Mouse (Mus musculus) heart, embryonic 12.5 days (tissue): Measurements from ENCODE around the gene Trim38. TPM values are rescaled to one million over a fixed set of nuclear protein-coding genes. Genes with fewer than 3 reads are reported as not detected.
"Not testable (repeated sequence)": the region's sequence is repeated elsewhere in the genome, so short reads cannot be mapped to it uniquely, and the experiment has no call there.

Experiments used
- ATAC-seq: fragments of 200-750 bp; cut with Nextera tagmentation; 2 replicates; pipeline ENCODE4 v1.8.0; 2017; ENCODE audit warnings: moderate TSS enrichment, moderate library complexity; ENCODE audit not compliant: insufficient number of reproducible peaks, low FRiP score
- H3K27ac ChIP-seq: fragments of 300-500 bp; sonication (generic); 2 replicates; pipeline ENCODE4 v1.5.1; 2016; ENCODE audit warnings: mild to moderate bottlenecking, moderate library complexity; ENCODE audit not compliant: poor library complexity, severe bottlenecking
- H3K27me3 ChIP-seq: fragments of 300-500 bp; sonication (generic); replicated peaks from 2 replicates; pipeline ENCODE4 v1.6.1; 2016; ENCODE audit warnings: mild to moderate bottlenecking, moderate library complexity
- H3K36me3 ChIP-seq: fragments of 300-500 bp; sonication (generic); 2 replicates; pipeline ENCODE4 v1.6.1; 2016; ENCODE audit warnings: mild to moderate bottlenecking, moderate library complexity
- H3K4me1 ChIP-seq: fragments of 300-500 bp; sonication (generic); replicated peaks from 2 replicates; pipeline ENCODE4 v1.6.1; 2016; ENCODE audit warnings: mild to moderate bottlenecking
- H3K4me2 ChIP-seq: fragments of 300-500 bp; sonication (generic); 2 replicates; pipeline ENCODE4 v1.6.1; 2016; ENCODE audit warnings: mild to moderate bottlenecking, moderate library complexity
- H3K4me3 ChIP-seq: fragments of 300-500 bp; sonication (generic); 2 replicates; pipeline ENCODE4 v1.5.1; 2016; ENCODE audit warnings: mild to moderate bottlenecking
- H3K9ac ChIP-seq: fragments of 300-500 bp; sonication (generic); 2 replicates; pipeline ENCODE4 v1.6.1; 2016; ENCODE audit warnings: mild to moderate bottlenecking, moderate library complexity
- H3K9me3 ChIP-seq: fragments of 300-500 bp; sonication (generic); replicated peaks from 2 replicates; pipeline ENCODE4 v1.6.1; 2016; ENCODE audit warnings: mild to moderate bottlenecking, moderate library complexity
- WGBS: fragments of 180-500 bp; shearing (Covaris S2); methylation state at CpG from one replicate; pipeline ENCODE4 v1.1.7; 2016; 5-methylcytosine and 5-hydroxymethylcytosine counted together
- polyA plus RNA-seq: library from polyadenylated mRNA; unstranded; fragments of >200 nt; fragmentation: Nextera tagmentation; extraction: Ambion mirVana; gene quantifications from 2 replicates; pipeline ENCODE4 v1.2.1, GENCODE M21; 2016

Gene Trim38
- polyA plus RNA-seq, 1 experiment from 2014 or later = not detected

GRCm38 (mm10) chr13:23746201-23747080 lies 23.3 kb upstream of the Trim38 start, which contains the start of gene Hist1h2bb:
Gene Hist1h2bb (plus strand): TSS chr13:23746734.
- not testable (repeated sequence) for H3K36me3 ChIP-seq, H3K27me3 ChIP-seq, H3K9me3 ChIP-seq
- Histone ChIP-seq H3K4me2 (peak within 1 kb of the TSS; percentile 65), H3K4me1 (peaks cover 16% of the 10 kb centered on the region), H3K27ac (peak within 1 kb of the TSS; percentile 100), H3K9ac (peak within 1 kb of the TSS; percentile 75), H3K4me3 (peak within 1 kb of the TSS; percentile 52)
- WGBS = under 1% methylated on average over 44 of the region's 58 CpGs
- ATAC-seq = peak; percentile 90

DNA sequence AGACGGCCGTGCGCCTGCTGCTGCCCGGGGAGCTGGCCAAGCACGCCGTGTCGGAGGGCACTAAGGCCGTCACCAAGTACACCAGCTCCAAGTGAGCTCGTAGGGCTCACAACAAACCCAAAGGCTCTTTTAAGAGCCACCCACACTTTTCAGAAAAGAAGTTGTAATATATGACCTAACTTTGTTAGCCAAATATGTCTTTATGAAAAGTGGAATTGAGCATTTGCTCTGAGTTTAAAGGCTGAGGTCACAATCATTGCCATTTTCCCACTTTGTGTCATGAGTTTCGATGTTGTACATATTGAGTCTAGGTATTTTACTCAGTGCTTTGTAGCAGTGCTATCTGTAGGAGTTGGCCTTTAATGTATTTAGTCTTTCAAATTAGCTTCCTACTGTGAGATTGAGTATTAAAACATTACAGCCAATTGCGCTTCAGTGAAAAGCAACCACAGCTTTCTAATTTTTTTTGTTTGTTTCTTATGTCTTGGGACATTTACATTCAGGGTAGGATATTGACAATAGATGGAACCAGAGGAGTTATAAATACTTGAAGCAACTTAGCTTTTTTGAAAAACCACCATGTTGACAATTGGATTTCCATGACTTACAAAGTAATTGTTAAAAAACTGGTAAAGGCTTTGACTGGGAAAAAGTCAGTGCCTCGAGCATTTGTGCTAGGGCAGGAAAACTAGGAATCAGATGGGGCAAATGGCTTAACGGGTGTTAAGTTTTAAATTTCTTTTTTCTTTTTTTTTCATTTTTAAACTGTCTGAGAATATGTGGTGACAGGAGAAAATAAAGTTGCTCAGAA lies 22.4 kb upstream of the Trim38 start:
- no peak for ATAC-seq

DNA sequence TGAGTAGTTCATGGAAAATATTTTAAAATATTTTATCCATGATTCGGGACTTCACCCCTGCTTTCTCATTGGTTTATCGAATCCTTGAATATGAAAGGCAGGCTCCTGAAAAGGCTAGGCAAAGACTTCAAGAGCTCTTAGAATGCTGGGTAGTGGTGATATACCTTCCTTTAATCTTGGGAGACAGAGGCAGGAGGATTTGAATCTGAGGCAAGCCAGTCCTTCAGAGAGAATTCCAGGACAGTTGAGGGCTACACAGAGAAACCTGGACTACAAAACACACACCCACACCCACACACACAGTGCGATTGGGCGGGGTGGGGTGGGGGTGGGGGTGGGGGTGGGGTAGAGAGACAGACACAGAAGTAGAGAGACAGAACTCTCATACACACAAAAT lies 21.8 kb upstream of the Trim38 start:
- no peaks in the 10 kb centered on the region for H3K9me3 ChIP-seq
- peak overlapping the region; percentile 100 for H3K27ac ChIP-seq
- H3K9ac ChIP-seq = 0 out of 2 replicates have a peak overlapping the region, but pooled peaks have one; percentile 25
- no peak for ATAC-seq
- H3K36me3 ChIP-seq = no peaks in the 10 kb centered on the region
- H3K4me2 ChIP-seq = peak overlapping the region; percentile 46
- WGBS = 10% methylated on average over 4 of the region's 4 CpGs
- H3K4me1 ChIP-seq = peaks cover 11% of the 10 kb centered on the region
- H3K27me3 ChIP-seq = no peaks in the 10 kb centered on the region
- peak overlapping the region; percentile 5; the same call in 1 of the 2 replicates for H3K4me3 ChIP-seq

More for the DNA sequence above, 22.4 kb upstream of the Trim38 start:
- peak overlapping the region; percentile 68 for H3K9ac ChIP-seq
- peak overlapping the region; percentile 100 for H3K27ac ChIP-seq
- peak overlapping the region; percentile 65 for H3K4me2 ChIP-seq
- peaks cover 11% of the 10 kb centered on the region for H3K4me1 ChIP-seq
- H3K36me3 ChIP-seq = no peaks in the 10 kb centered on the region
- H3K9me3 ChIP-seq = no peaks in the 10 kb centered on the region
- H3K27me3 ChIP-seq = no peaks in the 10 kb centered on the region
- H3K4me3 ChIP-seq = peak overlapping the region; percentile 39
- WGBS = 5% methylated on average over 13 of the region's 13 CpGs

- no peak overlapping the region for H3K9ac ChIP-seq
- no peak overlapping the region for H3K4me3 ChIP-seq
- H3K4me2 ChIP-seq = no peak overlapping the region
- H3K27ac ChIP-seq = peak overlapping the region; percentile 38
- H3K36me3 ChIP-seq = no peaks in the 10 kb centered on the region
- no peaks in the 10 kb centered on the region for H3K9me3 ChIP-seq
- ATAC-seq = no peak
- no peaks in the 10 kb centered on the region for H3K27me3 ChIP-seq
- H3K4me1 ChIP-seq = peaks cover 11% of the 10 kb centered on the region
- 86% methylated on average over 5 of the region's 5 CpGs for WGBS
Observed at GRCm38 (mm10) chr13:23749563-23750121, 20.1 kb upstream of the Trim38 start.

DNA sequence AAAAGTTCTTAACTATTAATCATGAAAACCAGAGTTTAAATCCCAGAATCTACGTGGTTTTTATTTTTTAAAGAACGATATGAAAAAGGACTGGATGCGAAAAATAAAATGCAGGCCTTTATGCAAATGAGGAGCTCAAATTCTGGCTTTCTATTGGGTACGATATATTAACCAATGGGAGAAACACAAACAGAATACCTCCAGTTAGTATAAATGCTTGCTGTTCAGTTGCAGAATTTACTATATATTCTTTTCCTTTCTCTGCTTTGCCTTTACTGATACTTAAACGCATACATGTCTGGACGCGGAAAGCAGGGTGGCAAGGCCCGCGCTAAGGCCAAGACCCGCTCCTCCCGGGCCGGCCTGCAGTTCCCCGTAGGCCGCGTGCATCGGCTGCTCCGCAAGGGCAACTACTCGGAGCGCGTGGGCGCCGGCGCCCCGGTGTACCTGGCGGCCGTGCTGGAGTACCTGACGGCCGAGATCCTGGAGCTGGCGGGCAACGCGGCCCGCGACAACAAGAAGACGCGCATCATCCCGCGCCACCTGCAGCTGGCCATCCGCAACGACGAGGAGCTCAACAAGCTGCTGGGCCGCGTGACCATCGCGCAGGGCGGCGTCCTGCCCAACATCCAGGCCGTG lies 18.8 kb upstream of the Trim38 start, which contains the start of gene Hist1h2ab:
Hist1h2ab (plus strand) TSS at position 288 of the 639 bp plus-strand sequence.
- peak within 1 kb of the TSS; percentile 76 for H3K4me2 ChIP-seq
- H3K27me3 ChIP-seq, ATAC-seq, H3K9me3 ChIP-seq, H3K36me3 ChIP-seq: not testable (repeated sequence)
- peak within 1 kb of the TSS; percentile 72; the same call in 1 of the 2 replicates for H3K9ac ChIP-seq
- under 1% methylated on average over 28 of the region's 47 CpGs for WGBS
- H3K27ac ChIP-seq = peak within 1 kb of the TSS; percentile 98
- H3K4me1 ChIP-seq = peaks cover 11% of the 10 kb centered on the region
- H3K4me3 ChIP-seq = peak within 1 kb of the TSS; percentile 53

GRCm38 (mm10) chr13:23751478-23751956 lies 18.2 kb upstream of the Trim38 start:
- Histone ChIP-seq H3K36me3 (no peaks in the 10 kb centered on the region), H3K27ac (peak overlapping the region; percentile 98), H3K4me1 (peaks cover 11% of the 10 kb centered on the region), H3K27me3 (no peaks in the 10 kb centered on the region), H3K4me3 (peak overlapping the region; percentile 53), H3K4me2 (peak overlapping the region; percentile 76), H3K9ac (peak overlapping the region; percentile 72; the same call in 1 of the 2 replicates), H3K9me3 (no peaks in the 10 kb centered on the region)
- no peak for ATAC-seq
- WGBS = 3% methylated on average over 11 of the region's 11 CpGs

DNA sequence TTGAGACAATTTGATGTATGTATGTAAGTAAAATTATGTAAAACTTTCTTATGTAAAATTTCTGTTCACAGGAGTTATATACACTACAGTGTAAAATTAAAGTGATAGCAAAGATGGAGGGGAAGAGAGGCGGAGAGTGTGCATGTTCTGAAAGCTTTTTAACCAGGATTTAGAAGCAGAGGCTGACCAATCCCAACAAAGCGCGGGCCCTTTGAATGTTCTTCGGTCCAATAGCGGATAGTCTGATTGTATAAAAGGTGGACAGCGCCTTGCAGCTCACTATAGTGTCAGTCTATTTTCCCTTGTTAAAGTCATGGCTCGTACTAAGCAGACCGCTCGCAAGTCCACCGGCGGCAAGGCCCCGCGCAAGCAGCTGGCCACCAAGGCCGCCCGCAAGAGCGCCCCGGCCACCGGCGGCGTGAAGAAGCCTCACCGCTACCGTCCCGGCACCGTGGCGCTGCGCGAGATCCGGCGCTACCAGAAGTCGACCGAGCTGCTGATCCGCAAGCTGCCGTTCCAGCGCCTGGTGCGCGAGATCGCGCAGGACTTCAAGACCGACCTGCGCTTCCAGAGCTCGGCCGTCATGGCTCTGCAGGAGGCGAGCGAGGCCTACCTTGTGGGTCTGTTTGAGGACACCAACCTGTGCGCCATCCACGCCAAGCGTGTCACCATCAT lies 17.5 kb upstream of the Trim38 start, which contains the start of gene Hist1h3b:
Hist1h3b (plus strand) TSS at position 201 of the 675 bp plus-strand sequence.
- Histone ChIP-seq H3K27ac (peak within 1 kb of the TSS; percentile 98), H3K9ac (peak within 1 kb of the TSS; percentile 72), H3K4me2 (peak within 1 kb of the TSS; percentile 76), H3K4me3 (peak within 1 kb of the TSS; percentile 53)
- under 1% methylated on average over 22 of the region's 47 CpGs for WGBS
- H3K36me3 ChIP-seq, H3K4me1 ChIP-seq, H3K27me3 ChIP-seq, H3K9me3 ChIP-seq: not testable (repeated sequence)
- peak; percentile 86 for ATAC-seq

GRCm38 (mm10) chr13:23752742-23753172 lies 17.0 kb upstream of the Trim38 start:
- peaks cover 12% of the 10 kb centered on the region for H3K4me1 ChIP-seq
- 7% methylated on average over 6 of the region's 6 CpGs for WGBS
- peak overlapping the region; percentile 45 for H3K4me3 ChIP-seq
- no peaks in the 10 kb centered on the region for H3K27me3 ChIP-seq
- ATAC-seq = no peak
- peak overlapping the region; percentile 68 for H3K9ac ChIP-seq
- peak overlapping the region; percentile 71; the same call in 1 of the 2 replicates for H3K27ac ChIP-seq
- H3K9me3 ChIP-seq = no peaks in the 10 kb centered on the region
- no peaks in the 10 kb centered on the region for H3K36me3 ChIP-seq
- peak overlapping the region; percentile 67 for H3K4me2 ChIP-seq

- H3K4me2 ChIP-seq = no peak overlapping the region
- H3K9me3 ChIP-seq = no peaks in the 10 kb centered on the region
- H3K36me3 ChIP-seq = no peaks in the 10 kb centered on the region
- peaks cover 7% of the 10 kb centered on the region; the same call in 1 of the 2 replicates for H3K4me1 ChIP-seq
- no peak overlapping the region for H3K9ac ChIP-seq
- H3K4me3 ChIP-seq = no peak overlapping the region
- no peak for ATAC-seq
- no peaks in the 10 kb centered on the region for H3K27me3 ChIP-seq
- no peak overlapping the region for H3K27ac ChIP-seq
- 62% methylated on average over 4 of the region's 4 CpGs for WGBS
Observed at GRCm38 (mm10) chr13:23753314-23754078, 16.2 kb upstream of the Trim38 start.
